11 mouse cellular contexts compared by ENCODE assay signal in the genomic region with DNA sequence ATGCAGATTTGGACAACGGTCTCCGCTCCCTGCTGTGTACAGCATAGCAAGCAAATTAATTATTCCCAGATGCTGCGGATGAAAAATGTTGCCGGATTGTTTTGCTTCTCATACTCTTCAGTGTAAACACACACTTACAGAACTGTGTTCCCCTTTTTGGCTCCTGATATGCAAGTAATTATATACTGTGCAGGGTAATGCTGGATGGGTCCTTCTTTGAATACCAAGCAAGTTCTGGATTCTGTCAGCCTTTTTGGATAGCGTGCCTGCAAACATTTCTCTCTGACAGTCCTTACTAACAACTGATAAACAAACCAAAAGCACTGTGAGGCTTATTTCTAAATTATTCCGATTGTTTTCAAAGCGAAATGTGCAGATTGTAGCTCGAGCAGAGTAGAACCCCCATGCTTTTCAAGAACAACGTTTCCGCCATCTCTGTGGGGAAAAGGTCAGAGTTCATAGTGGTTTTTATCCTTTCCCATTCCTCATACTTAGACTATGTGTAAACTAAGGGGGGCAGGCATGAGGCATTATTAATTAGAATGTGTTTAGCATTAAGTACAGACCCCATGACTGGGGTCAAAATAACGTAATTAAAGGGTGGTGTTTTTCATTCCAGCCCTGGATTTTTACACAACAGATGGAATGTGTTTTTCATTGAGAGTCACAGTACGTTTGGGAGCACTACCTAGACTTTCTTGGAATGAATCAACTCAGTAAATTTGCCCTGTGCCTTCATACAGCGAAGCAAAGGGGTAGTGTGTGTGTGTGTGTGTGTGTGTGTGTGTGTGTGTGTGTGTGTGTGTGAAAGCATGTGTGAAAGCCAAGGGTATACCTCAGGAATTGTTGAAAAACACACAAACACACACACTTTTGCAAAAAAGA. TPM values are rescaled to one million over a fixed set of nuclear protein-coding genes. Genes with fewer than 3 reads are reported as not detected.
DNase-seq lines count a peak whose midpoint lies in the region; ATAC-seq lines count a peak whose summit lies in the region.
"Had no signal": no experiment of that assay in that cellular context is flagged by ENCODE, and none has a peak within 500 bp of the region (broad histone marks: within the 10 kb centered on the region; RNA-seq: fewer than 3 reads in every experiment).

No protein-coding gene starts in this region.

- H3K4me2 ChIP-seq in kidney, embryonic 15.5 days = no peak overlapping the region
- H3K4me2 ChIP-seq in hindbrain, embryonic 16.5 days (ENCODE audit: low read length) = no peak overlapping the region
- H3K4me2 ChIP-seq in neural tube, embryonic 11.5 days (ENCODE audit: low read depth) = no peak overlapping the region
- H3K4me2 ChIP-seq: heart, embryonic 13.5 days had no signal

- H3K36me3 ChIP-seq in kidney, embryonic 15.5 days = no peaks in the 10 kb centered on the region
- H3K36me3 ChIP-seq in hindbrain, embryonic 16.5 days (ENCODE audit: control insufficient read depth, insufficient read depth, low read length) = no peaks in the 10 kb centered on the region
- no peaks in the 10 kb centered on the region for H3K36me3 ChIP-seq in neural tube, embryonic 11.5 days (ENCODE audit: control insufficient read depth, insufficient read depth, low read length)
- H3K36me3 ChIP-seq: heart, embryonic 13.5 days had no signal

- 57% methylated on average over 13 of the region's 13 CpGs for WGBS in kidney, embryonic 15.5 days
- WGBS in hindbrain, embryonic 16.5 days = 18% methylated on average over 13 of the region's 13 CpGs
- WGBS in neural tube, embryonic 11.5 days = 41% methylated on average over 13 of the region's 13 CpGs

- H3K9ac ChIP-seq in kidney, embryonic 15.5 days = no peak overlapping the region
- H3K9ac ChIP-seq in hindbrain, embryonic 16.5 days (ENCODE audit: low read depth, low read length) = no peak overlapping the region
- H3K9ac ChIP-seq in neural tube, embryonic 11.5 days (ENCODE audit: low read length) = no peak overlapping the region
- H3K9ac ChIP-seq: heart, embryonic 13.5 days had no signal

- no peak overlapping the region for H3K4me3 ChIP-seq in kidney, embryonic 15.5 days (replicated peaks)
- no peak overlapping the region for H3K4me3 ChIP-seq in hindbrain, embryonic 16.5 days (ENCODE audit: low read length)
- H3K4me3 ChIP-seq in neural tube, embryonic 11.5 days (ENCODE audit: low read depth, low read length) = no peak overlapping the region
- H3K4me3 ChIP-seq: heart, embryonic 13.5 days; megakaryocyte, embryonic 14.5 days had no signal

- no peak for DNase-seq in kidney, postnatal 14 days
- DNase-seq in embryo, embryonic 9.5 days (ENCODE audit: extremely low spot score) = peak; percentile 36
- peak; percentile 26 for DNase-seq in neural tube, embryonic 11.5 days (ENCODE audit: low spot score)
- no peak for DNase-seq in layer of hippocampus, adult 9-10 months (ENCODE audit: low spot score)
- DNase-seq in left cerebral cortex, postnatal 36 days (ENCODE audit: low spot score in 2 of 2) = no peak
- no peak for DNase-seq in cerebellum, adult 9-11 months

- 0 out of 2 replicates have a peak, but pooled peaks cover 4% of the 10 kb centered on the region for H3K4me1 ChIP-seq in kidney, embryonic 15.5 days
- H3K4me1 ChIP-seq in hindbrain, embryonic 16.5 days (ENCODE audit: control insufficient read depth, insufficient read depth, low read depth, low read length) = peaks cover 14% of the 10 kb centered on the region
- peaks cover 10% of the 10 kb centered on the region for H3K4me1 ChIP-seq in neural tube, embryonic 11.5 days (ENCODE audit: control insufficient read depth, insufficient read depth, low read length)
- H3K4me1 ChIP-seq: megakaryocyte, embryonic 14.5 days had no signal

- H3K9me3 ChIP-seq in kidney, embryonic 15.5 days (replicated peaks) = no peaks in the 10 kb centered on the region
- H3K9me3 ChIP-seq in hindbrain, embryonic 16.5 days (ENCODE audit: control insufficient read depth, low read length) = no peaks in the 10 kb centered on the region
- H3K9me3 ChIP-seq in neural tube, embryonic 11.5 days (ENCODE audit: control insufficient read depth, low read length) = no peaks in the 10 kb centered on the region
- H3K9me3 ChIP-seq: heart, embryonic 13.5 days; megakaryocyte, embryonic 14.5 days had no signal

- H3K27ac ChIP-seq in kidney, embryonic 15.5 days = peak overlapping the region; percentile 45; the same call in 1 of the 2 replicates
- peak overlapping the region; percentile 71 for H3K27ac ChIP-seq in hindbrain, embryonic 16.5 days (ENCODE audit: low read depth, low read length)
- peak overlapping the region; percentile 51; the same call in 1 of the 2 replicates for H3K27ac ChIP-seq in neural tube, embryonic 11.5 days (ENCODE audit: low read depth, low read length)
- H3K27ac ChIP-seq: heart, embryonic 13.5 days had no signal

- intact Hi-C loops in left cerebral cortex, postnatal 36 days (cut with DNase I) = no loop called here

- 0 out of 2 replicates have a peak, but pooled peaks have one; percentile 25 for ATAC-seq in kidney, embryonic 15.5 days (replicated peaks; ENCODE audit: low FRiP score)
- peak; percentile 72 for ATAC-seq in hindbrain, embryonic 16.5 days
- ATAC-seq in neural tube, embryonic 11.5 days (ENCODE audit: insufficient read depth, low FRiP score, low TSS enrichment) = peak; percentile 66

- H3K27me3 ChIP-seq in kidney, embryonic 15.5 days = no peaks in the 10 kb centered on the region
- no peaks in the 10 kb centered on the region for H3K27me3 ChIP-seq in hindbrain, embryonic 16.5 days (replicated peaks; ENCODE audit: control insufficient read depth, insufficient read depth, low read length)
- H3K27me3 ChIP-seq in neural tube, embryonic 11.5 days (ENCODE audit: control insufficient read depth, insufficient read depth, low read length) = no peaks in the 10 kb centered on the region
- H3K27me3 ChIP-seq: CH12.LX; heart, embryonic 13.5 days; megakaryocyte, embryonic 14.5 days had no signal

RNA-seq across cellular contexts. Expression of a gene that starts 5.8 kb away (rescaled TPM):
- 8.6 and 10.6 TPM in 2 replicates for polyA plus RNA-seq in kidney, embryonic 15.5 days (2015; fragmentation: Nextera tagmentation; extraction: Ambion mirVana)
- polyA plus RNA-seq in hindbrain, embryonic 16.5 days (2015; fragmentation: Nextera tagmentation; extraction: Ambion mirVana) = 18.4 and 20.1 TPM in 2 replicates
- 13.8 and 15.0 TPM in 2 replicates for polyA plus RNA-seq in neural tube, embryonic 11.5 days (2014; fragmentation: Nextera tagmentation; extraction: Ambion mirVana)
- total RNA-seq in left cerebral cortex, postnatal 36 days (2021) = 10 to 100 TPM; 50.5 to 57.5 TPM

Comparison
In these comparisons a context has a peak if more than half of its experiments do, and no peak if none do; other contexts are left out.
1. DNase-seq: peak in embryo, embryonic 9.5 days (single experiment) and neural tube, embryonic 11.5 days (single experiment); none in kidney, postnatal 14 days (single experiment), layer of hippocampus, adult 9-10 months (single experiment), left cerebral cortex, postnatal 36 days (0 of 2) and cerebellum, adult 9-11 months (single experiment).
2. Peak in every context shown above with its lines, with median percentiles within 50 percentile points of each other: ATAC-seq and H3K27ac ChIP-seq.